9 mouse cellular contexts compared by ENCODE assay signal in the genomic region with DNA sequence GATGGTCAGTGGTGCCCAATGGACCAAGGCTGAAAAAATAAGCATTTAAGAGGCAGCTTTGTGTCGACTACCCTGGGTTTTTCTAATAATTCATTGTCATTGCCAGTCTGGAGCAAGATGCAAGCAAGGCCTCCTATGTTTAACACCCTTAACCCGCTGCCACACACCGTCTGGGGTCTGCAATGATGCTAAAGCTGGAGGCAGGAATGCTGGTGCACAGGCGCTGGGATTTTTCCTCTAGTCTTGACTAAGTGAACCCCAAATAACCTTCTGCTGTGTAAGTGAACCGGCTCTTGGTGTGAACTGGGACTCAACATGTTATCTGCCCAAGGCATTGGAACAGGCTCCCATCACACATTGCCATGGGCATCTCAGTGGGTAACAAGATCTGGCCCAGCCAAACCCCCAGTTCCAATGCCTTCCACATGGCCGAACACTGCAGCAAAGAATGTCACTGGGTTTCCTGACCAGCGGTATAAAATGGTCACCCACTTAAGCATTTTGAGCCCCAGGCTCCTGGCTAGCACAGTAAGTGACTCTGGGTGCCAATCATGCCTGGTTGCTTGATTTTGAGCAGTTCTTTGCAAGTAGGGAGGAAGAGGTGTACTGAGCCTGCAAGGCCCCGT.
DNase-seq lines count a peak whose midpoint lies in the region; ATAC-seq and TF ChIP-seq lines count a peak whose summit lies in the region.
"Had no signal": no experiment of that assay in that cellular context is flagged by ENCODE, and none has a peak within 500 bp of the region (broad histone marks: within the 10 kb centered on the region; RNA-seq: fewer than 3 reads in every experiment).

No protein-coding gene starts in this region.

- WGBS in heart, embryonic 16.5 days = 66% methylated on average over 8 of the region's 8 CpGs
- WGBS in hindbrain, embryonic 11.5 days = 67% methylated on average over 8 of the region's 8 CpGs

- peaks cover 26% of the 10 kb centered on the region for H3K4me1 ChIP-seq in heart, embryonic 16.5 days (ENCODE audit: control insufficient read depth, insufficient read depth, low read length)
- peaks cover 6% of the 10 kb centered on the region for H3K4me1 ChIP-seq in hindbrain, embryonic 11.5 days (replicated peaks; ENCODE audit: control insufficient read depth, insufficient read depth, low read length)

- H3K4me3 ChIP-seq in heart, embryonic 16.5 days (ENCODE audit: low read length) = no peak overlapping the region
- H3K4me3 ChIP-seq in hindbrain, embryonic 11.5 days (ENCODE audit: low read depth, low read length) = no peak overlapping the region
- no peak overlapping the region for H3K4me3 ChIP-seq in myocyte

- peak overlapping the region; percentile 19 for H3K27ac ChIP-seq in heart, embryonic 16.5 days (ENCODE audit: low read length)
- H3K27ac ChIP-seq in hindbrain, embryonic 11.5 days (ENCODE audit: low read depth, low read length) = peak overlapping the region; percentile 79

- H3ac ChIP-seq in myocyte (ENCODE audit: control insufficient read depth, insufficient read length) = no peak overlapping the region

- H3K36me3 ChIP-seq in heart, embryonic 16.5 days (ENCODE audit: control insufficient read depth, insufficient read depth) = no peaks in the 10 kb centered on the region
- H3K36me3 ChIP-seq in hindbrain, embryonic 11.5 days (ENCODE audit: control insufficient read depth, insufficient read depth, low read length) = no peaks in the 10 kb centered on the region
- no peaks in the 10 kb centered on the region for H3K36me3 ChIP-seq in myocyte (ENCODE audit: control insufficient read depth, insufficient read depth)

- no peaks in the 10 kb centered on the region for H3K27me3 ChIP-seq in heart, embryonic 16.5 days (ENCODE audit: control insufficient read depth, insufficient read depth, low read length)
- no peaks in the 10 kb centered on the region for H3K27me3 ChIP-seq in hindbrain, embryonic 11.5 days (ENCODE audit: control insufficient read depth, insufficient read depth, low read length)
- H3K27me3 ChIP-seq in myocyte (ENCODE audit: control insufficient read depth, insufficient read depth, insufficient read length) = no peaks in the 10 kb centered on the region

- H3K9ac ChIP-seq in heart, embryonic 16.5 days (ENCODE audit: low read length) = no peak overlapping the region
- H3K9ac ChIP-seq in hindbrain, embryonic 11.5 days (ENCODE audit: low read depth, low read length) = no peak overlapping the region

- ATAC-seq in heart, embryonic 16.5 days (replicated peaks; ENCODE audit: extremely low read depth, insufficient read depth, low FRiP score) = no peak
- ATAC-seq in hindbrain, embryonic 11.5 days (ENCODE audit: low FRiP score) = no peak

- DNase-seq in heart, adult 18-20 months = no peak
- DNase-seq in embryo, embryonic 11 days = peak; percentile 34
- DNase-seq in hindbrain, embryonic 11.5 days (ENCODE audit: low spot score) = peak; percentile 36
- no peak for DNase-seq in adrenal gland, postnatal 25 days
- DNase-seq in urinary bladder, postnatal 4 days (ENCODE audit: low spot score in 2 of 2) = no peak
- no peak for DNase-seq in cerebellum, adult 11 months
- DNase-seq: thymus, adult 18-20 months had no signal

- no peak for TF ChIP-seq POLR2A in myocyte (IDR thresholded peaks at IDR 0.05; ENCODE audit: insufficient read length, low read depth)

- H3K4me2 ChIP-seq in heart, embryonic 16.5 days (ENCODE audit: low read depth, low read length) = no peak overlapping the region
- no peak overlapping the region for H3K4me2 ChIP-seq in hindbrain, embryonic 11.5 days (replicated peaks; ENCODE audit: low read depth, low read length)
- H3K4me2 ChIP-seq in myocyte (ENCODE audit: low read depth) = peak overlapping the region; percentile 41

- H3K79me2 ChIP-seq in myocyte (ENCODE audit: control insufficient read depth, insufficient read depth) = no peaks in the 10 kb centered on the region

- H3K9me3 ChIP-seq in heart, embryonic 16.5 days (replicated peaks; ENCODE audit: control insufficient read depth, low read length) = no peaks in the 10 kb centered on the region
- no peaks in the 10 kb centered on the region for H3K9me3 ChIP-seq in hindbrain, embryonic 11.5 days (ENCODE audit: control insufficient read depth, low read length)

TF ChIP-seq in myocyte, 11 proteins besides CTCF, POLR2A, EP300 and RAD21:
- TF ChIP-seq E2F4 (IDR thresholded peaks at IDR 0.05; ENCODE audit: insufficient read depth) (no peak), REST (IDR thresholded peaks at IDR 0.05; ENCODE audit: insufficient read depth, insufficient read length) (no peak)

Comparison
In these comparisons a context has a peak if more than half of its experiments do, and no peak if none do; other contexts are left out.
1. DNase-seq: peak in embryo, embryonic 11 days (single experiment) and hindbrain, embryonic 11.5 days (single experiment); none in heart, adult 18-20 months (0 of 2), adrenal gland, postnatal 25 days (single experiment), urinary bladder, postnatal 4 days (0 of 2) and cerebellum, adult 11 months (single experiment).